Mouse (Mus musculus) spleen, adult 2 months (tissue): Measurements from ENCODE around the gene Olfr309. TPM values are rescaled to one million over a fixed set of nuclear protein-coding genes. Genes with fewer than 3 reads are reported as not detected.

Source experiments
- DNase-seq, 2 experiments: peaks; one replicate each; pipeline versions ENCODE4 v3.0.0 to v3.0.0-alpha.2; 2012 to 2021; ENCODE audit warnings: low spot score in 2 of 2, low read depth in 1 of 2
- H3K27ac ChIP-seq: fragments of 200-500 bp; 2 replicates; pipeline ENCODE4 v1.5.1; 2012; ENCODE audit warnings: low read length, inconsistent platforms; ENCODE audit not compliant: insufficient read depth
- H3K27me3 ChIP-seq: fragments of 200-500 bp; 2 replicates; pipeline ENCODE4 v1.6.1; 2012; ENCODE audit warnings: mild to moderate bottlenecking, moderate library complexity, low read length, inconsistent platforms; ENCODE audit not compliant: control insufficient read depth, insufficient read depth
- H3K36me3 ChIP-seq: fragments of 200-500 bp; 2 replicates; pipeline ENCODE4 v1.6.1; 2012; ENCODE audit warnings: mild to moderate bottlenecking, low read length, inconsistent platforms; ENCODE audit not compliant: control insufficient read depth, insufficient read depth
- H3K4me1 ChIP-seq: fragments of 200-500 bp; 2 replicates; pipeline ENCODE4 v1.6.1; 2011; ENCODE audit warnings: inconsistent platforms; ENCODE audit not compliant: control insufficient read depth, insufficient read depth, insufficient read length
- H3K4me3 ChIP-seq: fragments of 200-500 bp; 2 replicates; pipeline ENCODE4 v1.5.1; 2011; ENCODE audit warnings: mild to moderate bottlenecking, inconsistent platforms; ENCODE audit not compliant: insufficient read depth, insufficient read length; ENCODE audit errors: extremely low read depth
- CTCF ChIP-seq: fragments of 200-500 bp; IDR thresholded peaks from 2 replicates; pipeline ENCODE4 v1.5.1; 2011; ENCODE audit warnings: mild to moderate bottlenecking, inconsistent platforms; ENCODE audit not compliant: insufficient read depth, insufficient read length, insufficient replicate concordance; ENCODE audit errors: extremely low read depth
- POLR2A ChIP-seq: fragments of 200-500 bp; IDR thresholded peaks from 2 replicates; pipeline ENCODE4 v1.6.1; 2011; ENCODE audit warnings: low read depth, low read length, inconsistent platforms
- WGBS: fragments of 180-500 bp; shearing (Covaris S2); methylation state at CpG from one replicate; pipeline ENCODE4 v1.1.7; 2018; 5-methylcytosine and 5-hydroxymethylcytosine counted together
- polyA plus RNA-seq: library from polyadenylated mRNA; depleted of rRNA; stranded (reverse); fragments of >200 nt; gene quantifications from 2 replicates; pipeline ENCODE4 v1.2.3, GENCODE M21; 2012; rRNA removed

Gene Olfr309
- polyA plus RNA-seq, 1 experiment, result not detected

DNA sequence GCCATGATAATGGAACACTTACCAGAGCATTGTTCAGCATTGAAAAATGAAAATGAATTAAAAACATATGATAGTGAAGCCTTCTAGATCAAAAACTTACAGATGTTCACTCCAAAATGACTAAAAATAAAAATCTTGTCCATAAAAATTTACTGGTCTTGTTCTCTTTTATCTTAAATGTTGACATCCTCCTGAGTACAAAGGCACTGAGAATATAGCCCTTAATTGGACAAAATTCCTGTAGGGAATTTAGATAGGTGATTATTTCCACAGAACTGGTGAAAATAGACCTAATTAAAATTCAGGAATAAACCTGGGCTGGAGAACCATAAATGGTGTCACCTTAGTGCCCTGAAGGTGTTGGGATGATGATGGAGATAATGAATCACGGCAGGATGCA, 36.4 kb downstream of the Olfr309 start, which contains the start of gene Olfr310:
Gene Olfr310, minus strand, starts transcription at position 101 of the 400 bp plus-strand sequence.
- no peak for DNase-seq
- H3K4me1 ChIP-seq, result no peaks in the 10 kb centered on the region
- H3K36me3 ChIP-seq, result no peaks in the 10 kb centered on the region
- TF ChIP-seq CTCF, result no peak
- no peak for TF ChIP-seq POLR2A
- no peaks in the 10 kb centered on the region for H3K27me3 ChIP-seq
- WGBS, result 52% methylated on average over 1 of the region's 1 CpGs
- no peak within 1 kb of the TSS for H3K27ac ChIP-seq
- no peak within 1 kb of the TSS for H3K4me3 ChIP-seq

Other genes starting within 250 kb of the Olfr309 start
- gene Vmn2r75, start 141.9 kb downstream of the Olfr309 start, polyA plus RNA-seq, result not detected in 2 replicates
- gene Vmn2r76, start 67.4 kb downstream of the Olfr309 start, polyA plus RNA-seq, result not detected in 2 replicates
- gene Olfr310, start 36.5 kb downstream of the Olfr309 start, polyA plus RNA-seq, result not detected in 2 replicates
- not detected in 2 replicates for gene Olfr308, start 11.9 kb upstream of the Olfr309 start, polyA plus RNA-seq
- not detected in 2 replicates for gene Olfr307, start 23.9 kb upstream of the Olfr309 start, polyA plus RNA-seq
- not detected in 2 replicates for gene Olfr305, start 53.2 kb upstream of the Olfr309 start, polyA plus RNA-seq
- not detected in 2 replicates for gene Olfr304, start 73.0 kb upstream of the Olfr309 start, polyA plus RNA-seq
- gene Olfr303, start 84.1 kb upstream of the Olfr309 start, polyA plus RNA-seq, result not detected in 2 replicates
- not detected in 2 replicates for gene Olfr301, start 90.1 kb upstream of the Olfr309 start, polyA plus RNA-seq
- gene Olfr299, start 146.2 kb upstream of the Olfr309 start, polyA plus RNA-seq, result not detected in 2 replicates
- gene Olfr298, start 178.8 kb upstream of the Olfr309 start, polyA plus RNA-seq, result not detected in 2 replicates
- not detected in 2 replicates for gene Olfr297, start 206.3 kb upstream of the Olfr309 start, polyA plus RNA-seq